Mouse (Mus musculus) myocyte (in vitro differentiated cells): ENCODE measurements around the gene Efhd1.

Experiments used
- CEBPB ChIP-seq: IDR thresholded peaks from 2 replicates; pipeline ENCODE4 v1.6.1; 2011; ENCODE audit warnings: mild to moderate bottlenecking, moderate library complexity; ENCODE audit not compliant: poor library complexity, insufficient read depth, severe bottlenecking
- E2F4 ChIP-seq: IDR thresholded peaks from one replicate; pipeline ENCODE4 v1.6.1; 2011; ENCODE audit warnings: mild to moderate bottlenecking, control low read depth, moderate library complexity; ENCODE audit not compliant: insufficient read depth
- MAX ChIP-seq: IDR thresholded peaks from one replicate; pipeline ENCODE4 v1.6.1; 2011; ENCODE audit warnings: low read depth, mild to moderate bottlenecking, control low read depth
- MYOD1 ChIP-seq, 3 experiments: IDR thresholded peaks; one replicate each; pipeline ENCODE4 v1.6.1; 2011; ENCODE audit warnings: control low read depth in 2 of 3, low read depth in 2 of 3, mild to moderate bottlenecking in 2 of 3, moderate library complexity in 1 of 3; ENCODE audit not compliant: insufficient read length in 2 of 3, control insufficient read depth in 1 of 3
- POLR2A ChIP-seq: IDR thresholded peaks from one replicate; pipeline ENCODE4 v1.6.1; 2011; ENCODE audit warnings: low read depth, mild to moderate bottlenecking, control low read depth, moderate library complexity; ENCODE audit not compliant: insufficient read length
- SRF ChIP-seq: IDR thresholded peaks from one replicate; pipeline ENCODE4 v1.6.1; 2011; ENCODE audit warnings: low read depth; ENCODE audit not compliant: control insufficient read depth, insufficient read length
- TCF12 ChIP-seq: IDR thresholded peaks from one replicate; pipeline ENCODE4 v1.6.1; 2011; ENCODE audit warnings: mild to moderate bottlenecking, control low read depth; ENCODE audit not compliant: poor library complexity, insufficient read depth, severe bottlenecking
- TCF3 ChIP-seq: IDR thresholded peaks from one replicate; pipeline ENCODE4 v1.6.1; 2011; ENCODE audit warnings: low read depth, control low read depth; ENCODE audit not compliant: insufficient read length
- USF1 ChIP-seq: IDR thresholded peaks from one replicate; pipeline ENCODE4 v1.6.1; 2011; ENCODE audit warnings: low read depth, mild to moderate bottlenecking, control low read depth, moderate library complexity

DNA sequence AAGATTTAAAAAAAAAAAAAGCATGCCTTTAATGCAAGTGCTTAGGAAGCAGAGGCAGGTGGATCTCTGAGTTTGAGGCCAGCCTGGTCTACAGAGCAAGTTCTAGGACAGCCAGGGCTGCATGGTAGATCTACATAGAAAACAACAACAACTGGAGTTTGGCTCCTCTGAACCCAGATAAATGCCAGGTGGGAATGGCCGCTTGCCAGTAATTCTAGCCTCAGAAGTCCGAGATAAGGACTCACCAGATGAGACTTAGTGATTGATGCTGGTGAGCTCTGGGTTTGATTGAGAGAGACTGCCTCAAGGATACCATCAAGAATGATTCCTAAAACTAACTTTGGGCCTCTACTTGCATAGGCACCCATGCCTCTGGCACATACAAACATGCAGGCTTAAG, 86.4 kb downstream of the Efhd1 start:
- no peak for TF ChIP-seq TCF12
- no peak for TF ChIP-seq POLR2A
- TF ChIP-seq MYOD1 (IDR thresholded peaks at IDR 0.05; ENCODE audit: control insufficient read depth in 1 of 3, insufficient read length in 2 of 3, low read depth in 2 of 3), result no peak
- no peak for TF ChIP-seq SRF
- TF ChIP-seq TCF3, result no peak
- no peak for TF ChIP-seq E2F4
- no peak for TF ChIP-seq MAX
- TF ChIP-seq USF1, result no peak
- TF ChIP-seq CEBPB, result no peak
